Mouse (Mus musculus) right cerebral cortex, postnatal 4 days (tissue): Measurements from ENCODE around the gene Ttbk1.

ENCODE experiments used
- DNase-seq: peaks from one replicate; pipeline ENCODE4 v3.0.0-alpha.2; 2022

Gene Ttbk1

DNA sequence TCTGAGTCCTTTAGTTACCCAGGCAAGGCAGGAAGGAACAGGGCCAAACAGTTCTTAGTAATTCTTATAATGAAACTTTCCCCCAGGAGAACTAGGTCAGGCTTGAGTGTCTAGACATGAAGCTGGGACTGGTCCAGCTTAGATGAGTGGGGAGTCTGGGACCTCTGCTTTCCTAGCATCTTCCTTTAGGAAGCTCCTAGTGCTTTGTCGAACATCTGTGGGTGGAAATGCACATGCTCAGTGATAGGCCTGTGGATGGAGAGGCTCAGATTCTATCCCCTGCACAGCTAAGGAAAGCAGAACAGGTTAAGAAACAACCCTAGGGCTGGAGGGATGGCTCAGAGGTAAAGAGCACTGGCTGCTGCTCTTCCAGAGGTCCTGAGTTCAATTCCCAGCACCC is 92.8 kb downstream of the Ttbk1 start:
- DNase-seq: no peak

DNA sequence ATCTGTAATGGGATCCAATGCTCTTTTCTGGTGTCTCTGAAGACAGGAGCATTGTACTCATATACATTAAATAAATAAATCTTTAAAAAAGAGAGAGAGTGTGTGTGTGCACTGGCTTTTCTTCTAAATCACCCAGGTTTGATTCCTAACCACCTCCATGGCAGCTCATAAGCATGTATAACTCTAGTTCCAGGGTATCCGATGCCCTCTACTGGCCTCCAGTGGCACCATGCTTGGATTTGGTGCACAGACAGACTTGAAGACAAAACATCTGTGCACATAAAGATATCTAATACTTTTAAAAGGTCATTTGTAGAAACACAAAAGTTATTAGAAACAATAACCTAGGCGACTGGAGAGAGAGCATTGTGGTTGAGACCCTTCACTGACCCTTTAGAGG is 94.5 kb downstream of the Ttbk1 start:
- DNase-seq: no peak
